Mouse (Mus musculus) heart, embryonic 12.5 days (tissue): Measurements from ENCODE around the gene Bfsp2. TPM values are rescaled to one million over a fixed set of nuclear protein-coding genes. Genes with fewer than 3 reads are reported as not detected.

ENCODE experiments used
- ATAC-seq: fragments of 200-750 bp; cut with Nextera tagmentation; 2 replicates; pipeline ENCODE4 v1.8.0; 2017; ENCODE audit warnings: moderate TSS enrichment, moderate library complexity; ENCODE audit not compliant: insufficient number of reproducible peaks, low FRiP score
- H3K27ac ChIP-seq: fragments of 300-500 bp; sonication (generic); 2 replicates; pipeline ENCODE4 v1.5.1; 2016; ENCODE audit warnings: mild to moderate bottlenecking, moderate library complexity; ENCODE audit not compliant: poor library complexity, severe bottlenecking
- H3K27me3 ChIP-seq: fragments of 300-500 bp; sonication (generic); replicated peaks from 2 replicates; pipeline ENCODE4 v1.6.1; 2016; ENCODE audit warnings: mild to moderate bottlenecking, moderate library complexity
- H3K36me3 ChIP-seq: fragments of 300-500 bp; sonication (generic); 2 replicates; pipeline ENCODE4 v1.6.1; 2016; ENCODE audit warnings: mild to moderate bottlenecking, moderate library complexity
- H3K4me1 ChIP-seq: fragments of 300-500 bp; sonication (generic); replicated peaks from 2 replicates; pipeline ENCODE4 v1.6.1; 2016; ENCODE audit warnings: mild to moderate bottlenecking
- H3K4me2 ChIP-seq: fragments of 300-500 bp; sonication (generic); 2 replicates; pipeline ENCODE4 v1.6.1; 2016; ENCODE audit warnings: mild to moderate bottlenecking, moderate library complexity
- H3K4me3 ChIP-seq: fragments of 300-500 bp; sonication (generic); 2 replicates; pipeline ENCODE4 v1.5.1; 2016; ENCODE audit warnings: mild to moderate bottlenecking
- H3K9ac ChIP-seq: fragments of 300-500 bp; sonication (generic); 2 replicates; pipeline ENCODE4 v1.6.1; 2016; ENCODE audit warnings: mild to moderate bottlenecking, moderate library complexity
- H3K9me3 ChIP-seq: fragments of 300-500 bp; sonication (generic); replicated peaks from 2 replicates; pipeline ENCODE4 v1.6.1; 2016; ENCODE audit warnings: mild to moderate bottlenecking, moderate library complexity
- WGBS: fragments of 180-500 bp; shearing (Covaris S2); methylation state at CpG from one replicate; pipeline ENCODE4 v1.1.7; 2016; 5-methylcytosine and 5-hydroxymethylcytosine counted together
- polyA plus RNA-seq: library from polyadenylated mRNA; unstranded; fragments of >200 nt; fragmentation: Nextera tagmentation; extraction: Ambion mirVana; gene quantifications from 2 replicates; pipeline ENCODE4 v1.2.1, GENCODE M21; 2016

Bfsp2 gene
- polyA plus RNA-seq, 1 experiment from 2014 or later: 0.37 TPM

DNA sequence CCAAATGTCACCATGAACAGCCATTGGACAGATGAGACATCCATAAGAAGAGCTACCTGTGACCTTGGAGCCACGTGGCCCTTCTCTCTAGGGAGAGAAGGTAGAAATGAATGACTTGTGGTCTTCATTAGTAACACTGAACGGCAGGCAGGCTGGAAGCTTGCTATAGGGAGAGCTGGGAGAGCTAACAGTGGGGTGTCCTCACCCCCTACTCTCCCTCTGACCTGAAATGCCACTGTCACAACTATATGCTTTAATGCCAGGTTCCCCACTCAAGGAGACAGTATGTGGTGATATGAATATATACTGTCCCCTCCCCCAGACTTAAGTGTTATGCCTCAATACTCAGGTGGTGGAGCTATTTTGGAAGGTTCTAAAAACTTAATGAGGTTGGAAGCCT lies 20.4 kb downstream of the Bfsp2 start:
- Histone ChIP-seq H3K27me3 (no peaks in the 10 kb centered on the region), H3K4me3 (no peak overlapping the region), H3K36me3 (no peaks in the 10 kb centered on the region), H3K4me2 (no peak overlapping the region), H3K27ac (no peak overlapping the region), H3K9me3 (no peaks in the 10 kb centered on the region), H3K4me1 (no peaks in the 10 kb centered on the region; the same call in 1 of the 2 replicates), H3K9ac (no peak overlapping the region)
- WGBS: 56% methylated on average over 2 of the region's 2 CpGs
- no peak for ATAC-seq

DNA sequence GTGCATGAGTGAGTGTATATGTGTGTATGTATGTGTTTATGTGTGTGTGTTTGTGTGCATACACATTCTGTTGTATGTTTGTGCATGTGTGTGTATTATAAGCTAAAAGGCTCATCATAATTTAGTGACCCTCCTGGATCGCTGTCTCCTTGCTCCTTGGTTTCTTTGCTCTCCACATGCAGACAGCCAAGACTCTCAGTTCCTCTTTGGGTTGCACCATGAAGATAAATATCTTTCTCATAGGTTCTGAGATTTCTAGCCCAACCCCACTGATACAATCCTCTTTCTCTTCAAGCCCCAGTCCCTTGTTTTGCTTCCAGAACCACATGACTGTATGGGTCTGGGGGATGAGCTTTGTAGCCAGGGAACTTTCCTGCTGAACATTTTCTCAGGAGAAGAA lies 20.9 kb downstream of the Bfsp2 start:
- 89% methylated on average over 1 of the region's 1 CpGs for WGBS
- H3K27ac ChIP-seq: no peak overlapping the region
- ATAC-seq: no peak
- no peaks in the 10 kb centered on the region for H3K36me3 ChIP-seq
- H3K4me2 ChIP-seq: no peak overlapping the region
- H3K9ac ChIP-seq: no peak overlapping the region
- no peak overlapping the region for H3K4me3 ChIP-seq
- no peaks in the 10 kb centered on the region for H3K27me3 ChIP-seq
- no peaks in the 10 kb centered on the region; the same call in 1 of the 2 replicates for H3K4me1 ChIP-seq
- no peaks in the 10 kb centered on the region for H3K9me3 ChIP-seq

DNA sequence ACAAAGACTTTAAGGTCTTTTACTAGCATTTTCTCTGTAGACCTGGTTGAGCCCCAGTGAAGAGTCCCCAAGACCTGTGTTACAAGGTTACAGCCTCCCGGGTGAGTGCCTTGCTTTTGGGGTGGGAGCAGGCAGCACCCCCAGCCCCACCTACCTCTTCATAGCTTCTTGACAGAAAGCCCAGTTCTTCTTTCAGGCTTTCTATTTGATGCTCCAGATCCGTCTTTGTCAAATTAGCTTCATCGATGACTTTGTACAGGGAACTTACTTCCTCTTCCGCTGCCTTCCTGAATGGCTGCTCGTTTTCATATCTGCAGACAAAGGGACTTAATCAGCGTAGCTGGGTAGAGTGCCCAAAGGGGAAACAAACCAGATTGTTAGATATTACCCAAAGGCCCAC lies 30.6 kb downstream of the Bfsp2 start:
- Histone ChIP-seq H3K9ac (no peak overlapping the region), H3K4me1 (no peaks in the 10 kb centered on the region), H3K36me3 (no peaks in the 10 kb centered on the region), H3K27ac (no peak overlapping the region), H3K4me2 (no peak overlapping the region), H3K27me3 (no peaks in the 10 kb centered on the region), H3K4me3 (no peak overlapping the region), H3K9me3 (peaks cover 3% of the 10 kb centered on the region; the same call in 1 of the 2 replicates)
- WGBS: 61% methylated on average over 6 of the region's 6 CpGs
- no peak for ATAC-seq

DNA sequence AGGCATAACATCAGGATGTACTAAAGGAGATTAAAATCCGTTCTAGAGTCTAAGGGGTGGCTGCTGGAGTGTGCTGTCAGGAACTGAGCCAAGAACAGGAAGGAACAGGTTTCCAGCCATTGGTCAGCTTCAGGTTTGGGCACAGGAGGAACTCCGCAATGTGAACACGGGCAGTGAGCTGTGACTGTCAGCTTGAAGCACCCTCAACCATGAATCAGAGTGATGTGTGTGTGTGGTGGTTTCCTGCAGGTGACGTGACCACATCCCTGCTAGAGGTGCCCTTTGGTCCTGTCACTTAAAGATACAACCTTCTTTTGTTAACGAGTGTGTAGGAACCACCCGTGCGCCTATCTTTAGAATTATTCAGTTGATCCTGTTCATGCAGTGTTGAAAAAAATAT lies 31.1 kb downstream of the Bfsp2 start:
- H3K4me1 ChIP-seq: no peaks in the 10 kb centered on the region
- 61% methylated on average over 7 of the region's 7 CpGs for WGBS
- peaks cover 6% of the 10 kb centered on the region; the same call in 1 of the 2 replicates for H3K9me3 ChIP-seq
- H3K36me3 ChIP-seq: no peaks in the 10 kb centered on the region
- no peak overlapping the region for H3K4me2 ChIP-seq
- ATAC-seq: no peak
- no peaks in the 10 kb centered on the region for H3K27me3 ChIP-seq
- no peak overlapping the region for H3K4me3 ChIP-seq
- H3K27ac ChIP-seq: no peak overlapping the region
- H3K9ac ChIP-seq: no peak overlapping the region

DNA sequence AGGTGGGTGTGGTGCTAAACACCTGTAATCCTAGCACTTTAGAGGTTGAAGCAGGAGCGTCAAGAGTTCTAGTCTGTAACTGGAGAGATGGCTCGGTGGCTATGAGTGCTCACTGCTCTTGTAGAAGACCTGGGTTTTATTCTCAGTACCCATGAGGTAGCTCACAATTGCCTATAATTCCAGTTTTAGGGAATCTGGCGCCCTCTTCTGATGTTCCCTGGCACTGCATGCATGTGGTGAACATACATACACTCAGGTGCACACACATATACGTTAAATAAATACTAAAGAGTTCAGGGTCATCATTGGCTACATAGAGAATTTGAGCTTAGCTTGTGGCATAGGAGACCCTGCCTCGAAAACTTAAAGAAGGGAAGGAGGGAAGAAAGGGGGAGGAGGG lies 35.6 kb downstream of the Bfsp2 start:
- H3K4me2 ChIP-seq: no peak overlapping the region
- peaks cover 23% of the 10 kb centered on the region for H3K4me1 ChIP-seq
- H3K4me3 ChIP-seq: no peak overlapping the region
- H3K36me3 ChIP-seq: no peaks in the 10 kb centered on the region
- peaks cover 6% of the 10 kb centered on the region; the same call in 1 of the 2 replicates for H3K9me3 ChIP-seq
- H3K9ac ChIP-seq: no peak overlapping the region
- no peak for ATAC-seq
- WGBS: 85% methylated on average over 5 of the region's 5 CpGs
- H3K27ac ChIP-seq: no peak overlapping the region
- no peaks in the 10 kb centered on the region for H3K27me3 ChIP-seq

DNA sequence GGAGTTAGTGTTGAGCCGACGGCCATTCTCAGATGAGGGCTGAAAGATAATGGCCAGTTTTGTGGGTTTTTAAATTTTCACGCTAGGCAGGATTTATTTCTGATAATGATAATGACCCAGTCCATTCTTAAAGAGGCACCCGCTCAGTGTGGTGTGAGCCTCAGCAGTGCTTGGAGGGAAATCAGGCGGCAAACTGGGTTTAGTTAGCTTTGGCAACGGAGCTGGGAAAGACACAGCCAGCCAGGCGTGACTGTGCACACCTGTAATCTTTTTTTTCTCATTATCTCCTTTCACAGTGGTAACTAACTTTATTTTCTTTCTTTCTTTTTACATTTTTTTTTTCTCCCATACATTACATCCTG lies 36.4 kb downstream of the Bfsp2 start:
- Histone ChIP-seq H3K4me2 (peak overlapping the region; percentile 25; the same call in 1 of the 2 replicates), H3K27ac (peak overlapping the region; percentile 45; the same call in 1 of the 2 replicates), H3K9ac (no peak overlapping the region), H3K4me3 (no peak overlapping the region), H3K27me3 (no peaks in the 10 kb centered on the region), H3K4me1 (peaks cover 25% of the 10 kb centered on the region), H3K36me3 (no peaks in the 10 kb centered on the region), H3K9me3 (peaks cover 6% of the 10 kb centered on the region; the same call in 1 of the 2 replicates)
- WGBS: 73% methylated on average over 7 of the region's 7 CpGs
- ATAC-seq: no peak

DNA sequence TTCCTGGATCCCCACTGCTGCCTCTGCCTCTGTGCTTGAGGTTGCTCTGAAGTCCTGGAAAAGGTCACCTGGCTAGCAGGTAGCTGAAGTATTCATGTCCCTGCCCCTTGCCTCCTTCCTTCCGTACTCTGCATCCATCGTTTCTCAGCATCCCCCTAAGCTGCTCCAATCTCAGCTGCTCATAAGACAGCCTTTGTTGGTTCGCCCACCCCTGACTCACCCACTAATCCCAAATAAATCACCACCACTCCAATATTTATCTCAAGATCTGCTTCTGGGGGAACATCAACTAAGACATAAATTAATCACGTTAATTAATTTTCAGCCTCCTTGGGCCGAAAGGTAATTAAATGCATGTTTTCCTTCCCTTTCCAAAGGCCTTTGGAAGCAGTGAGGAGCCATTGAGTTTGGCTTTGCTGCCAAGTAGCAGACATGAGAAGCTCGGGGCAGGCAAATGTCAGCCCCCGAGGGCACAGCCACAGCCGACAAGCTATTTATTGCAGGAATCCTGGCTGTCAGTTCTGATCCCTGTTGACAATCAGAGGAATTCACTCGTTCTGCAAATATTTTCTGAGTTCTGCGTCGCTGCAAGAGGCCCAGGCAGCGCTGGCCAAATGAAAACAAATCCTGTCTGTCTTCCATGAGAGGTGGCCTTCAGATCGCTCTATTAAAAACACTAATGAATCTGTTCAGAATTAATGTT lies 36.9 kb downstream of the Bfsp2 start:
- Histone ChIP-seq H3K36me3 (no peaks in the 10 kb centered on the region), H3K4me2 (peak overlapping the region; percentile 25; the same call in 1 of the 2 replicates), H3K4me1 (peaks cover 31% of the 10 kb centered on the region), H3K9ac (no peak overlapping the region), H3K27me3 (no peaks in the 10 kb centered on the region), H3K27ac (peak overlapping the region; percentile 45), H3K9me3 (peaks cover 6% of the 10 kb centered on the region; the same call in 1 of the 2 replicates), H3K4me3 (no peak overlapping the region)
- 44% methylated on average over 13 of the region's 13 CpGs for WGBS
- ATAC-seq: no peak

DNA sequence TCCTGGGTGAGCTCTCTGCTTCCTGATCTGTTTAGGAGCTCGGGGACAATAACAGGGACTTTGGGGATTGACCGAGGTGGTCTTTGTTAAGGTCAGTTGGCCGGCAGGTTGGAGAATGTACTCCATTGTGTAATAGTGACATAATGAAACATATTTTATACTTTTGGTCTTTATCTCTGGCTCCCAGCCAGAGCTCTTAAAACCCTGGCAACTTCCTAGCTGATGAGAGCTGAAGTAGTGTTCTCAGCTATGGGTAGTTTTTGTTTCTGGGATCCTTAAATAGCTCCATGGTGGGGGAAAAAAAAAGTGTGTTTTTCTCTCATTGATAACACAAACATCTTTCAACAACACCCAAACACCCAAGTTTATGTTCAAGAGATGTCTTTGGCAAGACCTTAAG lies 39.6 kb downstream of the Bfsp2 start:
- no peak for ATAC-seq
- no peaks in the 10 kb centered on the region for H3K27me3 ChIP-seq
- H3K27ac ChIP-seq: peak overlapping the region; percentile 70; the same call in 1 of the 2 replicates
- peaks cover 48% of the 10 kb centered on the region for H3K4me1 ChIP-seq
- H3K4me3 ChIP-seq: no peak overlapping the region
- WGBS: 38% methylated on average over 3 of the region's 3 CpGs
- H3K9ac ChIP-seq: no peak overlapping the region
- H3K9me3 ChIP-seq: peaks cover 6% of the 10 kb centered on the region; the same call in 1 of the 2 replicates
- no peak overlapping the region; the same call in 1 of the 2 replicates for H3K4me2 ChIP-seq
- H3K36me3 ChIP-seq: no peaks in the 10 kb centered on the region

DNA sequence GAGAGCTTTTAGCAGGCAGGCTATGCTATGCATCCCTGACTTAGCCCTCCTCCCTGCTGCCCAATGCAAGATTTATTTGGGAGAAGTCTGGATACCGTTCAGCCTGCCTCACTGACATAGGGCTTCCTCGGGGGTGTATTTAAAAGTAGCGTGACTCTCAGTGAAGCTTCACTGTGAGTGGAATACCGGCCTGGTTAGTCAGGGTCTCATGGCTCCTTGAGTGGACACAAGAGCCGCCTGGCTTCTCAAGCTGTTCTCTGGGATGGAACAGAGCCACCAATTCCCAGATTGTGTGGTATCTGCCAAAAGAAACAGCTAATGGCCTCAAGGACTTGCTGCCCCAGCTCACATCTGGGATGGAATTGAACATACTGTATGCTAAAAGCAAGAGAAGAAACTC lies 43.1 kb downstream of the Bfsp2 start:
- Histone ChIP-seq H3K4me3 (no peak overlapping the region), H3K4me1 (peaks cover 59% of the 10 kb centered on the region), H3K27ac (no peak overlapping the region), H3K9me3 (no peaks in the 10 kb centered on the region), H3K4me2 (no peak overlapping the region), H3K27me3 (no peaks in the 10 kb centered on the region), H3K36me3 (no peaks in the 10 kb centered on the region), H3K9ac (no peak overlapping the region)
- ATAC-seq: no peak
- WGBS: 65% methylated on average over 5 of the region's 5 CpGs

DNA sequence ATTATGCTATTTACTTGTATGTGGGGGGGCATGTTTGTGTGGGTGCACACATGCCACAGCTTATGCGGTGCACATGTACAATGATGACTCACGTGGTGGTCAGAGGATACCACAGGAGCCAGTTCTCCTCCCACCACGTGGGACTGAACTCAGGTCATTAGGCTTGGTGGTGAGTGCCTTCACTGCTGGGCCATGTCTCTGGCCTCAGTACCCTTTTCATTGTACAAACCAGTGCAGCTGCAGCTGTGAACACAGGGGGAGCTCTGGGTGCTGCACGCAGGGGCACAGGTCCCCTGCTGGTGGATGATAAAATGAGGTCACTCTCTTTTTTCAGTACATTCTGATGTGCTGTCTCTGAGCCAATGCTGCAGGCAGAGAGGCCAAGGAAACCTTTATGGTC lies 46.1 kb downstream of the Bfsp2 start:
- H3K27ac ChIP-seq: no peak overlapping the region
- 51% methylated on average over 4 of the region's 4 CpGs for WGBS

DNA sequence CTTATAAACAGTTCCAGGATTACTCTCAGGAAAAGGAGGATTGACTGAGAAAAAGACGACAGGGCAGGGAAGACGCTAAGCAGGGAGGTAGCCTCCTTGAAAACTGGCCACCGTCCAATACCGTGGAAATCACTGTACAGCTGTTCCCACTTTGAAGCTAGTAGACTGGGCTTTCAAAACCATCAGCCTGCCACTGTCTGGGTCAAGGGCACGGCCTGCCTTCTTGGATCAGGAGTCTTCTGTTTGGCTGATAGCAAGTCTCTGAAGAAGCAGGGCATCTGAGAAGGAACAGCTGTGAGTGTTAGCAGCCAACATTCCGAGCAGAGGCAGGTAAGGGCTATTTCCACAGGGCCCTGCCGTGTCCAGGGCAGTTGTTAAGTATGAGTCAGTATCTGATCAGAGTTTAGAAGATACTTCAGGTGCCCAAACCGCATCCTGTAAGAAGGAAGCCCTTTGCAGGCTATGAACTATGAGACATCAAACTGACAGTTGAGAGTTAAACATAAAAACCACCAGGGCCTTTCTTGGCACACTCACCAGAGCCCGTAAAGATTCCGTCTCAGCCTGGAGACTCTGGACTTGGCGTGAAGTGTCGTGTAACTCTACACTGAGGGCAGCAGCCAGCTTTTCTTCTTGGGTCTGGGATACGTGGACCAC lies 48.0 kb downstream of the Bfsp2 start:
- H3K36me3 ChIP-seq: no peaks in the 10 kb centered on the region
- ATAC-seq: no peak; the same call in 1 of the 2 replicates
- no peaks in the 10 kb centered on the region for H3K9me3 ChIP-seq
- H3K4me2 ChIP-seq: no peak overlapping the region
- H3K9ac ChIP-seq: no peak overlapping the region; the same call in 1 of the 2 replicates
- 28% methylated on average over 13 of the region's 13 CpGs for WGBS
- H3K27me3 ChIP-seq: no peaks in the 10 kb centered on the region
- peaks cover 48% of the 10 kb centered on the region for H3K4me1 ChIP-seq
- H3K27ac ChIP-seq: peak overlapping the region; percentile 61
- no peak overlapping the region for H3K4me3 ChIP-seq

More for the DNA sequence above, 46.1 kb downstream of the Bfsp2 start:
- Histone ChIP-seq H3K4me2 (no peak overlapping the region), H3K9me3 (no peaks in the 10 kb centered on the region), H3K9ac (no peak overlapping the region), H3K4me3 (no peak overlapping the region), H3K36me3 (no peaks in the 10 kb centered on the region), H3K4me1 (peaks cover 65% of the 10 kb centered on the region), H3K27me3 (no peaks in the 10 kb centered on the region)
- no peak; the same call in 1 of the 2 replicates for ATAC-seq
